9 mouse cellular contexts compared by ENCODE assay signal in genomic region chr7:113594363-113594762, GRCm38 (mm10).
DNase-seq lines count a peak whose midpoint lies in the region; ATAC-seq and TF ChIP-seq lines count a peak whose summit lies in the region.
"Had no signal": no experiment of that assay in that cellular context is flagged by ENCODE, and none has a peak within 500 bp of the region (broad histone marks: within the 10 kb centered on the region; RNA-seq: fewer than 3 reads in every experiment).

No protein-coding gene starts in this region.

- H3K9ac ChIP-seq in neural tube, embryonic 15.5 days (replicated peaks): no peak overlapping the region
- no peak overlapping the region for H3K9ac ChIP-seq in stomach, embryonic 14.5 days (replicated peaks; ENCODE audit: low read depth, low read length)

- ATAC-seq in neural tube, embryonic 15.5 days (ENCODE audit: low FRiP score): no peak; the same call in 1 of the 2 replicates
- peak; percentile 71 for ATAC-seq in inflammation-experienced regulatory T-cells, adult 6 months
- ATAC-seq in stomach, embryonic 14.5 days (ENCODE audit: insufficient number of reproducible peaks, insufficient read depth, low FRiP score, low read depth): peak; percentile 36; the same call in 1 of the 2 replicates

- no peaks in the 10 kb centered on the region for H3K9me3 ChIP-seq in neural tube, embryonic 15.5 days (replicated peaks)
- H3K9me3 ChIP-seq in stomach, embryonic 14.5 days (ENCODE audit: control insufficient read depth, low read depth, low read length): no peaks in the 10 kb centered on the region

- intact Hi-C loops in left cerebral cortex, adult 2 months (cut with DNase I): loop anchor here (1.0 to 10.0 kb wide), 2 partner anchors 160 to 216 kb away; no protein-coding TSS in a partner anchor

- H3K27me3 ChIP-seq in neural tube, embryonic 15.5 days (replicated peaks): no peaks in the 10 kb centered on the region
- no peaks in the 10 kb centered on the region for H3K27me3 ChIP-seq in stomach, embryonic 14.5 days (ENCODE audit: control insufficient read depth, insufficient read depth, low read length)

- TF ChIP-seq CTCF in bone marrow, adult 2 months (IDR thresholded peaks at IDR 0.05; ENCODE audit: control insufficient read depth, insufficient read depth, low read length): peak; percentile 68
- peak; percentile 32; the same call in 1 of the 2 replicates for TF ChIP-seq CTCF in embryonic fibroblast, embryonic 13.5 days (IDR thresholded peaks at IDR 0.05; ENCODE audit: borderline replicate concordance, insufficient read depth, low read length)
- TF ChIP-seq CTCF in left cerebral cortex, adult 2 months (IDR thresholded peaks at IDR 0.05): peak; percentile 79

- H3K4me3 ChIP-seq in neural tube, embryonic 15.5 days (replicated peaks): no peak overlapping the region
- no peak overlapping the region for H3K4me3 ChIP-seq in bone marrow, adult 2 months (replicated peaks; ENCODE audit: control insufficient read depth, low read depth, low read length)
- H3K4me3 ChIP-seq in embryonic fibroblast, embryonic 13.5 days (ENCODE audit: insufficient read depth, low read length): no peak overlapping the region
- no peak overlapping the region for H3K4me3 ChIP-seq in left cerebral cortex, adult 2 months
- H3K4me3 ChIP-seq in stomach, embryonic 14.5 days (ENCODE audit: low read depth, low read length): no peak overlapping the region
- H3K4me3 ChIP-seq: erythroblast, embryonic 14.5 days had no signal

- no peak for TF ChIP-seq POLR2A in bone marrow, adult 2 months (IDR thresholded peaks at IDR 0.05; ENCODE audit: borderline replicate concordance, control insufficient read depth, low read depth, low read length)
- TF ChIP-seq POLR2A in embryonic fibroblast, embryonic 13.5 days (IDR thresholded peaks at IDR 0.05; ENCODE audit: low read depth, low read length): no peak

- peak; percentile 35 for DNase-seq in neural tube, embryonic 10.5 days (ENCODE audit: extremely low spot score, low spot score)
- DNase-seq in left cerebral cortex, adult 2 months (ENCODE audit: extremely low spot score in 1 of 2, low spot score in 2 of 2): peak; percentile 35 to 46
- peak; percentile 74 for DNase-seq in mesoderm, embryonic 11.5 days (ENCODE audit: low read depth, low spot score)

- no peak overlapping the region for H3K4me2 ChIP-seq in neural tube, embryonic 15.5 days
- no peak overlapping the region for H3K4me2 ChIP-seq in stomach, embryonic 14.5 days (replicated peaks; ENCODE audit: low read depth, low read length)

- no peaks in the 10 kb centered on the region for H3K4me1 ChIP-seq in neural tube, embryonic 15.5 days
- H3K4me1 ChIP-seq in bone marrow, adult 2 months (ENCODE audit: control insufficient read depth, insufficient read depth, low read length): no peaks in the 10 kb centered on the region; the same call in 1 of the 2 replicates
- peaks cover 14% of the 10 kb centered on the region for H3K4me1 ChIP-seq in embryonic fibroblast, embryonic 13.5 days (ENCODE audit: control insufficient read depth, insufficient read depth, low read length)
- no peaks in the 10 kb centered on the region; the same call in 1 of the 2 replicates for H3K4me1 ChIP-seq in stomach, embryonic 14.5 days (ENCODE audit: control insufficient read depth, insufficient read depth, low read length)

- H3K36me3 ChIP-seq in neural tube, embryonic 15.5 days: no peaks in the 10 kb centered on the region
- no peaks in the 10 kb centered on the region for H3K36me3 ChIP-seq in stomach, embryonic 14.5 days (ENCODE audit: control insufficient read depth, insufficient read depth, low read length)

- WGBS in neural tube, embryonic 15.5 days: 0% methylated on average over 3 of the region's 3 CpGs
- 0% methylated on average over 3 of the region's 3 CpGs for WGBS in bone marrow, adult 2 months
- WGBS in stomach, embryonic 14.5 days: 1% methylated on average over 3 of the region's 3 CpGs

- no peak overlapping the region for H3K27ac ChIP-seq in neural tube, embryonic 15.5 days (replicated peaks)
- no peak overlapping the region for H3K27ac ChIP-seq in bone marrow, adult 2 months (ENCODE audit: control insufficient read depth, insufficient read depth, low read depth, low read length, poor library complexity)
- H3K27ac ChIP-seq in embryonic fibroblast, embryonic 13.5 days (ENCODE audit: insufficient read depth, low read length): no peak overlapping the region
- no peak overlapping the region for H3K27ac ChIP-seq in left cerebral cortex, adult 2 months
- no peak overlapping the region for H3K27ac ChIP-seq in stomach, embryonic 14.5 days (ENCODE audit: low read length)
